Mouse (Mus musculus): Measurements from ENCODE around the gene Syde2. TPM values are rescaled to one million over a fixed set of nuclear protein-coding genes. Genes with fewer than 3 reads are reported as not detected.
A peak's percentile ranks its signal among the peaks of the same experiment; 100 is the strongest.

Gene Syde2
- polyA plus RNA-seq, 1 experiment = 1.3 TPM

GRCm38 (mm10) chr3:146051277-146052007 is 63.8 kb downstream of the Syde2 start:
- TF ChIP-seq CTCF (IDR thresholded peaks at IDR 0.05; ENCODE audit: borderline replicate concordance, insufficient read depth, low read depth, low read length) (no peak), POLR2A (IDR thresholded peaks at IDR 0.05; ENCODE audit: borderline replicate concordance, insufficient read depth, low read length) (no peak)
- H3K4me1 ChIP-seq (ENCODE audit: control insufficient read depth, insufficient read depth, low read length) = no peaks in the 10 kb centered on the region
- DNase-seq = peak in 1 of 2 experiments; percentile 15

GRCm38 (mm10) chr3:146053082-146053814 is 65.6 kb downstream of the Syde2 start:
- TF ChIP-seq POLR2A (IDR thresholded peaks at IDR 0.05; ENCODE audit: borderline replicate concordance, insufficient read depth, low read length) (no peak), CTCF (IDR thresholded peaks at IDR 0.05; ENCODE audit: borderline replicate concordance, insufficient read depth, low read depth, low read length) (no peak)

More at GRCm38 (mm10) chr3:146051277-146052007, 63.8 kb downstream of the Syde2 start:
- Histone ChIP-seq H3K4me3 (replicated peaks; ENCODE audit: insufficient read depth, low read depth, low read length) (no peak overlapping the region), H3K27me3 (ENCODE audit: control insufficient read depth, insufficient read depth, low read length) (no peaks in the 10 kb centered on the region), H3K27ac (ENCODE audit: insufficient read depth, low read length) (no peak overlapping the region)
- WGBS = 9% methylated on average over 11 of the region's 11 CpGs

GRCm38 (mm10) chr3:146053873-146054272 is 66.2 kb downstream of the Syde2 start:
- TF ChIP-seq CTCF (IDR thresholded peaks at IDR 0.05; ENCODE audit: borderline replicate concordance, insufficient read depth, low read depth, low read length) (no peak), POLR2A (IDR thresholded peaks at IDR 0.05; ENCODE audit: borderline replicate concordance, insufficient read depth, low read length) (no peak)
- H3K27me3 ChIP-seq (ENCODE audit: control insufficient read depth, insufficient read depth, low read length) = no peaks in the 10 kb centered on the region
- no peak for DNase-seq
- WGBS = 73% methylated on average over 2 of the region's 2 CpGs
- H3K4me1 ChIP-seq (ENCODE audit: control insufficient read depth, insufficient read depth, low read length) = no peaks in the 10 kb centered on the region
- no peak overlapping the region for H3K4me3 ChIP-seq (replicated peaks; ENCODE audit: insufficient read depth, low read depth, low read length)
- H3K27ac ChIP-seq (ENCODE audit: insufficient read depth, low read length) = no peak overlapping the region

More at GRCm38 (mm10) chr3:146053082-146053814, 65.6 kb downstream of the Syde2 start:
- Histone ChIP-seq H3K4me1 (ENCODE audit: control insufficient read depth, insufficient read depth, low read length) (no peaks in the 10 kb centered on the region), H3K27me3 (ENCODE audit: control insufficient read depth, insufficient read depth, low read length) (no peaks in the 10 kb centered on the region), H3K27ac (ENCODE audit: insufficient read depth, low read length) (no peak overlapping the region), H3K4me3 (replicated peaks; ENCODE audit: insufficient read depth, low read depth, low read length) (no peak overlapping the region)
- no peak for DNase-seq
- WGBS = 63% methylated on average over 6 of the region's 6 CpGs

- H3K4me1 ChIP-seq (ENCODE audit: control insufficient read depth, insufficient read depth, low read length) = no peaks in the 10 kb centered on the region
- no peak for DNase-seq
- no peak overlapping the region for H3K4me3 ChIP-seq (replicated peaks; ENCODE audit: insufficient read depth, low read depth, low read length)
- no peak overlapping the region for H3K27ac ChIP-seq (ENCODE audit: insufficient read depth, low read length)
- 84% methylated on average over 7 of the region's 7 CpGs for WGBS
- no peaks in the 10 kb centered on the region for H3K27me3 ChIP-seq (ENCODE audit: control insufficient read depth, insufficient read depth, low read length)
- no peak for TF ChIP-seq CTCF (IDR thresholded peaks at IDR 0.05; ENCODE audit: borderline replicate concordance, insufficient read depth, low read depth, low read length)
- TF ChIP-seq POLR2A (IDR thresholded peaks at IDR 0.05; ENCODE audit: borderline replicate concordance, insufficient read depth, low read length) = no peak
Observed at GRCm38 (mm10) chr3:146057131-146057530, 69.5 kb downstream of the Syde2 start.

GRCm38 (mm10) chr3:146058263-146058662 is 70.6 kb downstream of the Syde2 start:
- TF ChIP-seq CTCF (IDR thresholded peaks at IDR 0.05; ENCODE audit: borderline replicate concordance, insufficient read depth, low read depth, low read length) (peak; percentile 60; the same call in 1 of the 2 replicates), POLR2A (IDR thresholded peaks at IDR 0.05; ENCODE audit: borderline replicate concordance, insufficient read depth, low read length) (no peak)
- 5% methylated on average over 4 of the region's 4 CpGs for WGBS
- H3K4me1 ChIP-seq (ENCODE audit: control insufficient read depth, insufficient read depth, low read length) = no peaks in the 10 kb centered on the region
- no peaks in the 10 kb centered on the region for H3K27me3 ChIP-seq (ENCODE audit: control insufficient read depth, insufficient read depth, low read length)
- H3K27ac ChIP-seq (ENCODE audit: insufficient read depth, low read length) = no peak overlapping the region
- no peak overlapping the region for H3K4me3 ChIP-seq (replicated peaks; ENCODE audit: insufficient read depth, low read depth, low read length)
- no peak for DNase-seq

GRCm38 (mm10) chr3:146059356-146059926 is 71.8 kb downstream of the Syde2 start:
- Histone ChIP-seq H3K27ac (ENCODE audit: insufficient read depth, low read length) (no peak overlapping the region), H3K4me1 (ENCODE audit: control insufficient read depth, insufficient read depth, low read length) (no peaks in the 10 kb centered on the region), H3K4me3 (replicated peaks; ENCODE audit: insufficient read depth, low read depth, low read length) (no peak overlapping the region), H3K27me3 (ENCODE audit: control insufficient read depth, insufficient read depth, low read length) (no peaks in the 10 kb centered on the region)
- 78% methylated on average over 15 of the region's 15 CpGs for WGBS
- TF ChIP-seq CTCF (IDR thresholded peaks at IDR 0.05; ENCODE audit: borderline replicate concordance, insufficient read depth, low read depth, low read length) = no peak
- TF ChIP-seq POLR2A (IDR thresholded peaks at IDR 0.05; ENCODE audit: borderline replicate concordance, insufficient read depth, low read length) = no peak
- DNase-seq = no peak

- 90% methylated on average over 11 of the region's 11 CpGs for whole genome bisulfite sequencing
- no peak for TF ChIP-seq CTCF (IDR thresholded peaks at IDR 0.05; ENCODE audit: borderline replicate concordance, insufficient read depth, low read depth, low read length)
- no peak for TF ChIP-seq POLR2A (IDR thresholded peaks at IDR 0.05; ENCODE audit: borderline replicate concordance, insufficient read depth, low read length)
- Histone ChIP-seq H3K4me3 (replicated peaks; ENCODE audit: insufficient read depth, low read depth, low read length) (no peak overlapping the region), H3K4me1 (ENCODE audit: control insufficient read depth, insufficient read depth, low read length) (no peaks in the 10 kb centered on the region), H3K27ac (ENCODE audit: insufficient read depth, low read length) (no peak overlapping the region), H3K27me3 (ENCODE audit: control insufficient read depth, insufficient read depth, low read length) (no peaks in the 10 kb centered on the region)
- no peak for DNase-seq
Observed at GRCm38 (mm10) chr3:146063146-146063545, 75.5 kb downstream of the Syde2 start.

Measured in cerebellum, adult 2 months (tissue).